Mouse (Mus musculus) left cerebral cortex, adult 18-20 months (tissue): ENCODE measurements at regions not wholly inside any gene's neighbourhood (a gene's known extent, or its start where the extent isn't known, plus 50 kb on each side); places are given as distances from the start of the nearest gene placed in this dataset.

ENCODE experiments used
- DNase-seq, 2 experiments: peaks; one replicate each; pipeline ENCODE4 v3.0.0; 2021 to 2022; ENCODE audit warnings: low spot score in 2 of 2, mixed read lengths in 1 of 2

GRCm38 (mm10) chr6:139391307-139391706 lies 110.5 kb downstream of the Rergl start:
- peak; percentile 63 to 66 for DNase-seq

- no peak for DNase-seq
Observed at GRCm38 (mm10) chr6:139350939-139351338, 150.8 kb downstream of the Rergl start.

GRCm38 (mm10) chr6:139325226-139325625 lies 176.6 kb downstream of the Rergl start:
- peak in 1 of 2 experiments; percentile 5 for DNase-seq

- no peak for DNase-seq
Observed at GRCm38 (mm10) chr6:139307651-139308050, 194.1 kb downstream of the Rergl start.

GRCm38 (mm10) chr6:139304306-139304705 lies 197.5 kb downstream of the Rergl start:
- DNase-seq: no peak

GRCm38 (mm10) chr6:139295701-139296100 lies 206.1 kb downstream of the Rergl start:
- peak; percentile 10 to 30 for DNase-seq

GRCm38 (mm10) chr6:139279093-139279492 lies 222.7 kb downstream of the Rergl start:
- no peak for DNase-seq

GRCm38 (mm10) chr6:139275512-139275911 lies 226.3 kb downstream of the Rergl start:
- DNase-seq: no peak

- DNase-seq: no peak
Observed at GRCm38 (mm10) chr6:139253704-139254103, 248.1 kb downstream of the Rergl start.

GRCm38 (mm10) chr6:139248920-139249547 lies 252.7 kb downstream of the Rergl start:
- DNase-seq: peak; percentile 67 to 74

GRCm38 (mm10) chr6:139226127-139226526 lies 275.6 kb downstream of the Rergl start:
- no peak for DNase-seq

- DNase-seq: no peak
Observed at GRCm38 (mm10) chr6:139214488-139214887, 287.3 kb downstream of the Rergl start.

- no peak for DNase-seq
Observed at GRCm38 (mm10) chr6:139210256-139210655, 291.5 kb downstream of the Rergl start.

- no peak for DNase-seq
Observed at GRCm38 (mm10) chr6:139198601-139199000, 303.2 kb downstream of the Rergl start.

GRCm38 (mm10) chr6:139186431-139186830 lies 315.3 kb downstream of the Rergl start:
- DNase-seq: no peak

- peak; percentile 12 to 26 for DNase-seq
Observed at GRCm38 (mm10) chr6:139160352-139160751, 341.4 kb downstream of the Rergl start.

GRCm38 (mm10) chr6:139159741-139160140 lies 342.0 kb downstream of the Rergl start:
- peak; percentile 22 to 47 for DNase-seq

- no peak for DNase-seq
Observed at GRCm38 (mm10) chr6:139154802-139155201, 347.0 kb downstream of the Rergl start.

GRCm38 (mm10) chr6:139135693-139136092 lies 366.1 kb downstream of the Rergl start:
- no peak for DNase-seq

- DNase-seq: no peak
Observed at GRCm38 (mm10) chr6:139132083-139132679, 369.6 kb downstream of the Rergl start.

- no peak for DNase-seq
Observed at GRCm38 (mm10) chr6:139108263-139108662, 393.5 kb downstream of the Rergl start.

- no peak for DNase-seq
Observed at GRCm38 (mm10) chr6:139103397-139103796, 398.4 kb downstream of the Rergl start.

GRCm38 (mm10) chr6:139099273-139099672 lies 402.5 kb downstream of the Rergl start:
- DNase-seq: no peak
